Mouse (Mus musculus) CD4-positive, CD25-positive, alpha-beta regulatory T cell, adult 4 months (primary cell): ENCODE data around the gene Olfr147. TPM values are rescaled to one million over a fixed set of nuclear protein-coding genes. Genes with fewer than 3 reads are reported as not detected.
"Not testable (repeated sequence)": the region's sequence is repeated elsewhere in the genome, so short reads cannot be mapped to it uniquely, and the experiment has no call there.

Source experiments
- ATAC-seq: one replicate; pipeline ENCODE4 v1.8.0; 2017
- polyA plus RNA-seq, 2 experiments: library from polyadenylated mRNA; unstranded; fragments of 100-300 nt; shearing (Covaris generic); gene quantifications; one replicate each; pipeline ENCODE4 v1.2.1; 2017

Olfr147 gene
- polyA plus RNA-seq, result not detected

DNA sequence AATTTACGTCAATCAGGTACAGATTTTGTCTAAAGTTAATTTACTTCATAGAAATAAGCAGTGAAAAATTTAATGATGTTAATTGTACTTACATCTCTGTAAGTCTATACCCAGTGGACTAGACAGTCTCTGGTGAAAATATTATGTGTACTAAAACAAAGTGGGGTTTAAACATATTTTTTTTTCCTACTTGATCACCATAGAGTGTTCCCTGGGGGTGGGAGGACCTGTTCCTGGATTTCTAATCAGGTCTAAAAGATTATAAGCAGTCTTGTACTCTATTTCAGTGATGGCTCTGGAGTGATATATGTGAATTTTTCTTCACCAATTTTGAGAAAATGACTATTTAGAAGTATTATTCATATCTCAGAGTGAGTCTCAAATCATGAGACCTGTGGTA, at the start of gene Olfr147:
TSS of gene Olfr147 (plus strand) at position 301 of the 400 bp plus-strand sequence.
- no peak for ATAC-seq

DNA sequence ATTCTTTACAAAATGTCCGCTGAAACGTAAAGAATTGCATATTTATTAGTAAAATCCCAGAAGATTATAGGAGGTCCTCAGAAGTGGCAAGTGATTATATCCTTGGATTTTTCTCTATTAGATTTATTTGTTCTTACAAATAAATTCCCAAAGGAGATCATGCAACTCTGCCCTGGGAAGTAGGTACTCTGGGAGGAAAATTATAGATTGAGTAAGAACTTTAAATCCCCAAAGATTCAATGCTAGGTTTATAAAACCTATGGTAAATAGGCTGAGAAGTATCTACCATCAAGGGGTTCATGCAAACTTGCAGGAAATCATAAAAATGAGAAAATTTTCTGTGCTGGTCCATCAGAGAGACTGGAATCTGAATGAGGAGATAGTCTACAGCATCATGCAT, 34.9 kb upstream of the Olfr147 start, which contains the start of gene Olfr250:
TSS of gene Olfr250 (plus strand) at position 301 of the 400 bp plus-strand sequence.
- no peak for ATAC-seq

- ATAC-seq, result no peak
Measured at GRCm38 (mm10) chr9:38376786-38377185, 24.7 kb upstream of the Olfr147 start, which contains the start of gene Olfr251. Olfr251 (plus strand) TSS chr9:38377086.

GRCm38 (mm10) chr9:38407502-38407901, 6.0 kb downstream of the Olfr147 start:
- not testable (repeated sequence) for ATAC-seq

GRCm38 (mm10) chr9:38413502-38413901, 12.0 kb downstream of the Olfr147 start:
- not testable (repeated sequence) for ATAC-seq

- no peak for ATAC-seq
Measured at GRCm38 (mm10) chr9:38423801-38424200, 22.3 kb downstream of the Olfr147 start.

DNA sequence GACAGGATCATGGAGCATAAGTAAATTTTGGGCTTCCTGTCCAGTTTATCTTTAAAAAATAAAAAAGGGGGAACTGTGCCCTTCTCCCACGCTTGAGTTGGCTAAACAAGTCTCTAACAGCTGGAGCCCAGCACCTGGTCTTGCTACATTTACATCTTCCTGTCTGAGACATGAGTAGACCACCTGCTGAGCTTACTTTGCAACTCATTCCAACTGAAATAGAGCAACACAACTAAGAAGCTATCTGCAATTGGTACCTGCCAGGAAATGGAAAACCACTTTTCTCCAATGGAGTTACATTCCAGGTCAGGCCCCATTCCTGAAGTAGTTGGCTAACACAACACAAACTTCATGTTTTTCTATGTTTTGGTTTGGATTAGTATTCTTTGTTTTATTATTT, 25.5 kb downstream of the Olfr147 start:
- no peak for ATAC-seq

DNA sequence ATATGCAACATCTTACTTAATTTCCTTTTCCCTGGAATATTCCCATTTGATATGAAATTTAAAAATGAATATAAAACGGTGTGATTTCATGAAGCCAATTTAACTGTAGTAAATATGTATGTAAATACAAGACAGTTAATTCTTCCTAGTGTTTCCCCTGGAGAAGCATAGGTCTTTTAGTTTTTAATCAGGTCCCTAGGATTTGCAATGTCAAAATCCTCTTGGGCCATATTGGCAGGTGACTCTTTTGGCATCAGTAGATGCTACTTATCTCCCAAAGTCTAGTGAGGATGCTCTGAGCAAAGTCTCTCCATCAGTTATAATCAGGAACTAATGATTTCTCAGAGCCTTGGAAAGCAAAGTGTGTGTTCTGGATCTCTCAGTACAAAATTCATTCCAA, 27.7 kb downstream of the Olfr147 start, which contains the start of gene Olfr901:
TSS of gene Olfr901 (plus strand) at position 301 of the 400 bp plus-strand sequence.
- ATAC-seq, result no peak

DNA sequence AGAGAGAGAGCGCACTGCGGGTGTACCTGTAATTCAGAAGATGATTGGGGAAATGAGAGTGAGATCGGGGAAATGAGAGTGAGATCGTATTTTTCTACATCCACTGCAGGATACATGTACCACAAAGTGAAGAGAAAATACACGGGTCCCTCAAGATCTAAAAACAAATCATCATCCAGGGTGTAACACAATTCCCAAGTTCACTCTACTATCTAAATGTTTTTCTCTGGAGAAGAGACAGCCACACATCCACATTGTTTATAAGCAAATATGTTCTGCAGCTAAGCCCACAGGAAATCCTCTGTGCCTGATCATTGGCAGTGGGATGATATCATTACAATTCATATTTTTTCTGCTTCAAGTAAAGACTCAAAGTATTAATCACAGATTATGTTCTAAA, 45.9 kb downstream of the Olfr147 start, which contains the start of gene Olfr902:
TSS of gene Olfr902 (plus strand) at position 301 of the 400 bp plus-strand sequence.
- no peak for ATAC-seq

Other genes starting within 250 kb of the Olfr147 start
- gene Olfr891, start 220.9 kb upstream of the Olfr147 start, polyA plus RNA-seq, result not detected
- not detected for gene Olfr893, start 193.3 kb upstream of the Olfr147 start, polyA plus RNA-seq
- gene Olfr894, start 183.6 kb upstream of the Olfr147 start, polyA plus RNA-seq, result not detected
- gene Olfr143, start 148.9 kb upstream of the Olfr147 start, polyA plus RNA-seq, result not detected
- gene Olfr895, start 133.8 kb upstream of the Olfr147 start, polyA plus RNA-seq, result not detected
- gene Olfr896-ps1, start 110.6 kb upstream of the Olfr147 start, polyA plus RNA-seq, result not detected
- not detected for gene Olfr25, start 72.6 kb upstream of the Olfr147 start, polyA plus RNA-seq
- not detected for gene Olfr898, start 53.3 kb upstream of the Olfr147 start, polyA plus RNA-seq
- gene Olfr250, start 34.8 kb upstream of the Olfr147 start, polyA plus RNA-seq, result not detected
- gene Olfr251, start 24.6 kb upstream of the Olfr147 start, polyA plus RNA-seq, result not detected
- gene Olfr901, start 27.8 kb downstream of the Olfr147 start, polyA plus RNA-seq, result under 1 TPM in 1 of 2 experiments, not detected in 1; 0.12 TPM
- gene Olfr902, start 46.0 kb downstream of the Olfr147 start, polyA plus RNA-seq, result not detected
- not detected for gene Olfr904, start 61.4 kb downstream of the Olfr147 start, polyA plus RNA-seq
- not detected for gene Olfr905, start 69.4 kb downstream of the Olfr147 start, polyA plus RNA-seq
- gene Olfr906, start 85.4 kb downstream of the Olfr147 start, polyA plus RNA-seq, result not detected
- not detected for gene Olfr907, start 94.1 kb downstream of the Olfr147 start, polyA plus RNA-seq
- gene Olfr911-ps1, start 119.9 kb downstream of the Olfr147 start, polyA plus RNA-seq, result not detected
- gene Olfr910, start 136.2 kb downstream of the Olfr147 start, polyA plus RNA-seq, result not detected
- gene Olfr912, start 178.5 kb downstream of the Olfr147 start, polyA plus RNA-seq, result under 1 TPM; 0.10 to 0.28 TPM
- not detected for gene Olfr913, start 191.1 kb downstream of the Olfr147 start, polyA plus RNA-seq
- gene Olfr914, start 203.4 kb downstream of the Olfr147 start, polyA plus RNA-seq, result not detected